Mouse (Mus musculus) intestine, embryonic 14.5 days (tissue): ENCODE data around the gene Ap3b1. TPM values are rescaled to one million over a fixed set of nuclear protein-coding genes. Genes with fewer than 3 reads are reported as not detected.
A peak's percentile ranks its signal among the peaks of the same experiment; 100 is the strongest.

Experiments
- ATAC-seq: fragments of 200-750 bp; cut with Nextera tagmentation; replicated peaks from 2 replicates; pipeline ENCODE4 v1.8.0; 2017; ENCODE audit warnings: low read depth, moderate number of reproducible peaks, moderate TSS enrichment, moderate library complexity; ENCODE audit not compliant: low FRiP score, low TSS enrichment
- DNase-seq: peaks from one replicate; pipeline ENCODE4 v3.0.0-alpha.2; 2018; ENCODE audit warnings: low spot score
- H3K27ac ChIP-seq: fragments of 300-500 bp; sonication (generic); 2 replicates; pipeline ENCODE4 v1.5.1; 2014; ENCODE audit warnings: low read depth, mild to moderate bottlenecking, control low read depth
- H3K27me3 ChIP-seq: fragments of 300-500 bp; sonication (generic); replicated peaks from 2 replicates; pipeline ENCODE4 v1.6.1; 2014; ENCODE audit warnings: low read length, control low read depth; ENCODE audit not compliant: control insufficient read depth, insufficient read depth
- H3K36me3 ChIP-seq: fragments of 300-500 bp; sonication (generic); 2 replicates; pipeline ENCODE4 v1.6.1; 2014; ENCODE audit warnings: low read length, control low read depth; ENCODE audit not compliant: control insufficient read depth, insufficient read depth
- H3K4me1 ChIP-seq: fragments of 300-500 bp; sonication (generic); replicated peaks from 2 replicates; pipeline ENCODE4 v1.6.1; 2014; ENCODE audit warnings: low read length, control low read depth, mixed read lengths; ENCODE audit not compliant: control insufficient read depth, insufficient read depth
- H3K4me2 ChIP-seq: fragments of 300-500 bp; sonication (generic); 2 replicates; pipeline ENCODE4 v1.6.1; 2014; ENCODE audit warnings: low read length
- H3K4me3 ChIP-seq: fragments of 300-500 bp; sonication (generic); 2 replicates; pipeline ENCODE4 v1.5.1; 2014; ENCODE audit warnings: low read depth, low read length, control low read depth, mixed read lengths
- H3K9ac ChIP-seq: fragments of 300-500 bp; sonication (generic); 2 replicates; pipeline ENCODE4 v1.6.1; 2014; ENCODE audit warnings: mild to moderate bottlenecking, low read length
- H3K9me3 ChIP-seq: fragments of 300-500 bp; sonication (generic); 2 replicates; pipeline ENCODE4 v1.6.1; 2016; ENCODE audit warnings: low read length, control low read depth; ENCODE audit not compliant: control insufficient read depth
- WGBS: fragments of 180-500 bp; shearing (Covaris S2); extraction: QIAGEN DNeasy Blood & Tissue Kit; methylation state at CpG from one replicate; pipeline ENCODE4 v1.1.7; 2014; 5-methylcytosine and 5-hydroxymethylcytosine counted together
- polyA plus RNA-seq: library from polyadenylated mRNA; unstranded; fragments of >200 nt; fragmentation: Nextera tagmentation; extraction: Ambion mirVana; gene quantifications from 2 replicates; pipeline ENCODE4 v1.2.1, GENCODE M21; 2014

Ap3b1 gene
- polyA plus RNA-seq, 1 experiment from 2014 or later = 51.2 TPM

DNA sequence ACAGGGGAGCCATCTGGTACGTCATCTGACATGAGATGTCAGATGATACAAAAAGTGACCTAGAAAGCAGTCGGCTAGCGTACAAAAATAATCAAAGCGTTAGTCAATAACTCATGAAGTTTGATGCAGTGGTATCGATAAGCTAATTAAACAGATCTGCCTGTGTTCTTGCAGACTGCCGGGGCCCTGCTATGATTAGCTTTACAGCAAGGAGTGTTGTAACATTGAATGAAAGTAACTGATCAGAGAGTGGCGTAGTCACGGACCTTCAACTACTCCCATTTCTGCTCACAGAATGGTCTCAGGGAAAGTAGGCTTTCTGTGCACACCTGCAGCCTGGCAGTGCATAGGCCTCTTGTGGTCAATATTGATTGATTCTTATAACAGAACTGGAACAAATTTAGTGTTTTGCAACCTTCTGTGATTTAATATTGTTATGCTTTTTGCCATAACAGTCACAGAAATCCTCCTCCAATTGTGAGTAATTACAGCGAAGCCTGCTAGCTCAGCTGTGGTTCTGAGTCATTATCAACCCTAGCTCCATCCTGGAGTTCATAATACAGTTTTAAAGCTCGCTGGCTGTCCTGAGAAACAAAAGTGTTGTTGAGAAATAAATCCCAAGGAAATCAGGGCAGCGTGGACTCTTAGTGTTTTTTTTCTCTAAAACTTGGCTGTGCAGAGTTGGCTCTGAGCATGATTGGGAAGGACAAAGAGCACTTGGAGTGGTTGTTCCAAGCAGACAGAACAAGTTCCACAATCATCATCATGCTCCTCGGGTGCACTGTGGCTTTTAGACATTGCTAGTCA, 40.0 kb downstream of the Ap3b1 start:
- no peak for ATAC-seq
- 87% methylated on average over 12 of the region's 12 CpGs for WGBS
- no peak overlapping the region for H3K9ac ChIP-seq
- H3K4me3 ChIP-seq = no peak overlapping the region
- no peak for DNase-seq
- no peak overlapping the region for H3K27ac ChIP-seq
- no peaks in the 10 kb centered on the region for H3K9me3 ChIP-seq
- no peaks in the 10 kb centered on the region for H3K27me3 ChIP-seq
- H3K4me1 ChIP-seq = no peaks in the 10 kb centered on the region
- H3K4me2 ChIP-seq = no peak overlapping the region
- peaks cover 35% of the 10 kb centered on the region for H3K36me3 ChIP-seq

GRCm38 (mm10) chr13:94400465-94400864, 41.7 kb downstream of the Ap3b1 start:
- H3K27me3 ChIP-seq = no peaks in the 10 kb centered on the region
- H3K4me2 ChIP-seq = no peak overlapping the region
- no peak overlapping the region for H3K27ac ChIP-seq
- DNase-seq (no peak), ATAC-seq (no peak)
- no peak overlapping the region for H3K4me3 ChIP-seq
- H3K9ac ChIP-seq = no peak overlapping the region
- 88% methylated on average over 8 of the region's 8 CpGs for WGBS
- H3K36me3 ChIP-seq = peaks cover 46% of the 10 kb centered on the region
- no peaks in the 10 kb centered on the region for H3K9me3 ChIP-seq
- no peaks in the 10 kb centered on the region for H3K4me1 ChIP-seq

DNA sequence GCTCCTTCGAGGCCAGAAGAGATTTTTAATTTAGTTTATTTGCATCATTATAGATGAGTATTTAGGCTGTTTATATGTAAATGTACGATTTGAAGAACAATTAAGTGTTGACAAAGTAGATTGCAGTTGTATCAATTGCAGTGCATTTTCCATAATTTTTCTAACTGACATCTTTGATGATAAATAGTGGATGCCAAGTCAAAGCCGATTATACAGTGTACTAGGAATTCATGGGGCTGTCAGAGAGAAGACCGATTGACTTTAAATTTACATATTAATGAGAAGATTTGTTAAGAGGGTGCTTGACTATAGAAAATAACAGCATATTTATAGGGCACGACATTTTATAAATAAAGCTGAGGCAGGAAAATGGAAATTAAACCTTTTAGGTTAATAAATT, 64.8 kb downstream of the Ap3b1 start:
- Histone ChIP-seq H3K9me3 (no peaks in the 10 kb centered on the region), H3K4me2 (no peak overlapping the region), H3K27me3 (no peaks in the 10 kb centered on the region), H3K36me3 (0 out of 2 replicates have a peak, but pooled peaks cover 4% of the 10 kb centered on the region), H3K4me1 (no peaks in the 10 kb centered on the region), H3K27ac (no peak overlapping the region), H3K4me3 (no peak overlapping the region), H3K9ac (no peak overlapping the region)
- ATAC-seq (no peak), DNase-seq (no peak)
- WGBS = 90% methylated on average over 5 of the region's 5 CpGs

DNA sequence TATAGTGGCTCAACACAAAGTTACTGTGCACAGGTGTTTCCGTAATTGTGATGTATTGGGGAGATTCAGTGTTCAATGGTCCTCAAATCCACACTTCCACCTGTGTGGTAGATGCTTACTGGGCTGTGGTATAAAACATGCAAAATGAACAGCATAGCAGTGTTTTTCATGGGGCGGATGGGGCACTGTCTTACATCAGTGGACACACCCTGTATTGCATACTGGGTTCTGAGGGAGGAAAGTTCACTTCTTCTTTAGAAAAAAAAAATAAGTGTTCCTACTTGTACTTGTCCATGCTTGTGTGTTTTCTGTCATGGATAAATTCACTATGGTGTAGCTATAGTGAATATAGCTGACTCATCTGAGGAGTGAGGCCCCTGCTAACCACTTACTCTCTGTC, 70.8 kb downstream of the Ap3b1 start:
- H3K4me2 ChIP-seq = no peak overlapping the region
- H3K27me3 ChIP-seq = no peaks in the 10 kb centered on the region

GRCm38 (mm10) chr13:94439386-94439785, 80.6 kb downstream of the Ap3b1 start:
- DNase-seq (no peak), ATAC-seq (no peak)

More for the DNA sequence above, 70.8 kb downstream of the Ap3b1 start:
- H3K9me3 ChIP-seq = no peaks in the 10 kb centered on the region
- WGBS = 84% methylated on average over 2 of the region's 2 CpGs
- H3K9ac ChIP-seq = no peak overlapping the region
- DNase-seq (no peak), ATAC-seq (no peak)
- H3K27ac ChIP-seq = no peak overlapping the region
- H3K36me3 ChIP-seq = peaks cover 7% of the 10 kb centered on the region; the same call in 1 of the 2 replicates
- no peak overlapping the region for H3K4me3 ChIP-seq
- no peaks in the 10 kb centered on the region for H3K4me1 ChIP-seq

DNA sequence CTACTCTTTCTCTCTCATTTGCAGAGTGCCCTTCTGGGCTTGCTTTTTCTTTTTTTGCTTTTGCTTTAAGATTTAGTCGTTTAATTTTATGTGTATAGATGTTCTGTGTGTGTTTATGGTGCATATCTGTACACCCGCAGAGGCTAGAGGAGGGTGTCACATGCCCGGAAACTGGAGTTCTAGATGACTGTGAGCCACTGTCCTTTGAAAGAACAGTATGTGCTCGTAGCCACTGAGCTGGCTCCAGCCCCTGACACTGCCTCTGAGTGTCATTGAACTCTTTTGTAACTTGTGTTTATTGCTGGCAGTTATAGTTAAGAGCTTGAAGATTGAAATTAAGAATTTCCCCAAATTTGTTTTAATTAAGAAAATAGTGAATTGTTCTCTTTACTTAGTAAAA, 82.4 kb downstream of the Ap3b1 start:
- Histone ChIP-seq H3K36me3 (peaks cover 19% of the 10 kb centered on the region; the same call in 1 of the 2 replicates), H3K9me3 (no peaks in the 10 kb centered on the region), H3K4me2 (no peak overlapping the region), H3K9ac (no peak overlapping the region), H3K27ac (no peak overlapping the region), H3K4me1 (no peaks in the 10 kb centered on the region; the same call in 1 of the 2 replicates), H3K27me3 (no peaks in the 10 kb centered on the region), H3K4me3 (no peak overlapping the region)
- DNase-seq (no peak), ATAC-seq (no peak)
- 76% methylated on average over 4 of the region's 4 CpGs for WGBS

More at GRCm38 (mm10) chr13:94439386-94439785, 80.6 kb downstream of the Ap3b1 start:
- H3K27me3 ChIP-seq = no peaks in the 10 kb centered on the region
- H3K4me3 ChIP-seq = no peak overlapping the region
- 71% methylated on average over 5 of the region's 5 CpGs for WGBS
- no peaks in the 10 kb centered on the region for H3K9me3 ChIP-seq
- no peak overlapping the region for H3K4me2 ChIP-seq
- no peak overlapping the region for H3K9ac ChIP-seq
- no peaks in the 10 kb centered on the region; the same call in 1 of the 2 replicates for H3K4me1 ChIP-seq
- no peak overlapping the region for H3K27ac ChIP-seq
- H3K36me3 ChIP-seq = peaks cover 25% of the 10 kb centered on the region; the same call in 1 of the 2 replicates

DNA sequence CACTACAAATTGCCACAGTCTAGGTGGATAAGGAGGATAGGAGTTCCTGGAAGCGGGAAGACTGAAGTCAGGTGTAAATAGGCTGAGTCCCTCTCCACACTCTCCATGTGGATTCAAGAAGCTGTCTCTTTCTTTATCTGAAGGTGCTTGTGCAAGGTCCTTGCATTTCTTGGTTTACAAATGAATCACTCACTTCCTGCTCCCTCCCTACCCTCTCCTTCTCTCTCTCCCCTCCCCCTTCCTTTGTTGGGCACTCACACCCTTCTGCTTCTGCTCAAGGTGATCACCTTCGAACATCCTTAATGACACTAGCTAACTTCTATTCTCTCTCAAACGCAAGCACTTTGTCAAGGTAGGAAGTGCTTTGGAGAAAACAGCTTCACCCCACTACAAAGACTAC, 84.7 kb downstream of the Ap3b1 start:
- Histone ChIP-seq H3K4me1 (no peaks in the 10 kb centered on the region; the same call in 1 of the 2 replicates), H3K4me3 (no peak overlapping the region), H3K36me3 (peaks cover 24% of the 10 kb centered on the region; the same call in 1 of the 2 replicates), H3K27me3 (no peaks in the 10 kb centered on the region), H3K27ac (no peak overlapping the region), H3K9ac (no peak overlapping the region), H3K4me2 (no peak overlapping the region), H3K9me3 (no peaks in the 10 kb centered on the region)
- no peak for DNase-seq
- WGBS = 42% methylated on average over 3 of the region's 3 CpGs
- ATAC-seq = no peak

- Histone ChIP-seq H3K9ac (no peak overlapping the region), H3K4me3 (no peak overlapping the region), H3K27me3 (no peaks in the 10 kb centered on the region), H3K4me2 (no peak overlapping the region), H3K4me1 (peaks cover 3% of the 10 kb centered on the region; the same call in 1 of the 2 replicates), H3K9me3 (no peaks in the 10 kb centered on the region), H3K27ac (no peak overlapping the region), H3K36me3 (peaks cover 27% of the 10 kb centered on the region; the same call in 1 of the 2 replicates)
- ATAC-seq = no peak
- peak; percentile 49 for DNase-seq
- 73% methylated on average over 5 of the region's 5 CpGs for WGBS
Measured at GRCm38 (mm10) chr13:94445103-94445502, 86.3 kb downstream of the Ap3b1 start.
